Mouse (Mus musculus) spleen, adult 2 months (tissue): ENCODE data around the gene Vstm4.

Experiments
- CTCF ChIP-seq: fragments of 200-500 bp; IDR thresholded peaks from 2 replicates; pipeline ENCODE4 v1.5.1; 2011; ENCODE audit warnings: mild to moderate bottlenecking, inconsistent platforms; ENCODE audit not compliant: insufficient read depth, insufficient read length, insufficient replicate concordance; ENCODE audit errors: extremely low read depth
- POLR2A ChIP-seq: fragments of 200-500 bp; IDR thresholded peaks from 2 replicates; pipeline ENCODE4 v1.6.1; 2011; ENCODE audit warnings: low read depth, low read length, inconsistent platforms

GRCm38 (mm10) chr14:32825426-32826032 is 31.0 kb upstream of the Vstm4 start:
- TF ChIP-seq CTCF (no peak), POLR2A (no peak)
